Mouse (Mus musculus): ENCODE measurements around the gene Erv3.
A peak's percentile ranks its signal among the peaks of the same experiment; 100 is the strongest.
"Not testable (repeated sequence)": the region's sequence is repeated elsewhere in the genome, so short reads cannot be mapped to it uniquely, and the experiment has no call there.

The Erv3 gene

DNA sequence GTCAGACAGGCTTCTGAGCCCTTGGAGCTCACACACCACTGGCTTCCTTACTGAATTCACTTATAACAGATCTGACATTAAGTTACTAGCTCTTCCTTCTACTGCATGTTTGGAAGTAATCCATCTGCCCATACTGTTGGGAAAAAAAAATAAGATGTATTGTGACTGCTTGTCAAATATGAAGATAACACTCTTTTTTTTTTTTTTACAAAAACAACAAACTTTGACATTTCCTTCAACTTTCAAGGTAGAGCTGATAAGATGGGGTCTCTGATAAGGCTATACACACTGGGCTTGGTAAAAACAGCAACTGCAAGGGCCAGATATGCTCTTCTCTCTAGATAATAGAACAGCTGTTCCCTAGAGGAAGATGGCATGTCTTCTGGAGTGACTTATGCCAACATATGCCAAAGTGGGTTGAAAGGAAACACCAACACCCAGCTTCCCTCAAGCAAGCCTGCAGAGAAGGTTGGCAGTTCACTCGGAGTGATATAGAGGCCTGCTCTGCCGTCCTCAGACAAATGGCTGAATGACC is 4.8 kb upstream of the Erv3 start:
- no peak for DNase-seq (ENCODE audit: low spot score in 2 of 2)

DNA sequence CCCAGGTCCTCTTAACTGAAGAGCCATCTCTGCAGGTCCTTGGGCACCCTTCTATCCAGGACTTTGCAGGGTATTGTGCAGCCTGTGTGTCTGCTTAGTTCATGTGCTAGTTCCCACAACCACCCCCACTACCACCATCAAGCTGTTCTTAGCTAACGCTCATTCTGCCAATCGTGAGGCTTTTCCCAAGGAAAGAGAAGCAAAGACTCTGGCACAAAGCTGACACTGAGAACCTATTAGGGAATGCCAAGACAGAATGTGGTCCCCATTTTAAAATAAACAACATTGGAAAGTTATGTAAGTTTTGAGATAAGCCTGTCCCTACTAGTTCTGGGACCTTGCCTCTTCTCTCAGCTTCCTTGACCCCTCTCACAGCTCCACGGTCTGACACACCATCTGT is 3.9 kb upstream of the Erv3 start:
- DNase-seq (ENCODE audit: low spot score in 2 of 2) = no peak

DNA sequence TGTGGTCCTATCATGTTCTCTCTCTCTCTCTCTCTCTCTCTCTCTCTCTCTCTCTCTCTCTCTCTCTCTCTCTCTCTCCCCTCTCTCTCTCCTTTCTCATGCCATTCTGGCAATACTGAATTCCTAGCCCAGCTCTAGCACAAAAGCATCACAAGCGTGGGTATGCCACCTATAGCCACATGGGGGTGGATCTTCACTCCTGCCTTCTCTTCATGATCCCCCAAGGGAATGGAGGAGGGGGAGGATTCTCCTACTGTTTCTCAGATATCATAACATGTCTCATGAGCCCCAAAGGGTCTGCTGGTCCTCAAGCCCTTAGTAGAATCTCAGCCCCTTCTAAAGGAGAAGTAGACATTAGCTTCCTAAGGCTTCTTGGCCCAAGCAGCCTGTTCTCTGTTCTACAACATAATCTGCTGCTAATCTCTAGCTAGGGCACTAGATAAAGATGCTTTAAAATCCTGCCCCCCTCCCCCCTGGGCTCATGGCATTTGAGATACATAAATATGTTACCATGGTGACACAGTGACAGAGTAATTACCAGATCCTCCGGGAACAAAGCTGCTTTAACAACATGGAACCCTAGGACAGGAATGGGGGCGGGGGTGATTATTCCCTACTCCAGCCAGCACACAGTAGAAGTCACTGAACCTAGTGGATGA is 3.2 kb upstream of the Erv3 start:
- DNase-seq (ENCODE audit: low spot score in 2 of 2) = no peak

DNA sequence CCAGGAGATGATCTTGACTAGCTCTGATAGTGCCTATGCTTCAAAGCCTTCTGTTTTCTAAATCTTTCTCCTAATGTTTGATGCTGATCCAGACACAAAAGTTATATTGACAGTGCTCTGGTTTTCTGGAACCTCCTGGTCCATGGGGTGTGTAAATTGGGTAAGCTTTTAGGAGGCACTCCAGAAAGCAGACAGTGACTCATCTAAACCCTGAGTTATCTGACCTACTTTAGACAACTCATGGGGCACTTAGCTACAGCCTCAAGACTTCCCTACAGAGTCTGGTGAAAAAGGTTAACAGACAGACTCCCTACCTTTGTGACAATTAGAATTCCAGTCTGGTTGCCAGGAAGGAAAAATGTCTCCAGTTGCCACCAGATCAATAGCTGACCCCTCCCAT is 1.7 kb downstream of the Erv3 start:
- no peak for DNase-seq (ENCODE audit: low spot score in 2 of 2)

DNA sequence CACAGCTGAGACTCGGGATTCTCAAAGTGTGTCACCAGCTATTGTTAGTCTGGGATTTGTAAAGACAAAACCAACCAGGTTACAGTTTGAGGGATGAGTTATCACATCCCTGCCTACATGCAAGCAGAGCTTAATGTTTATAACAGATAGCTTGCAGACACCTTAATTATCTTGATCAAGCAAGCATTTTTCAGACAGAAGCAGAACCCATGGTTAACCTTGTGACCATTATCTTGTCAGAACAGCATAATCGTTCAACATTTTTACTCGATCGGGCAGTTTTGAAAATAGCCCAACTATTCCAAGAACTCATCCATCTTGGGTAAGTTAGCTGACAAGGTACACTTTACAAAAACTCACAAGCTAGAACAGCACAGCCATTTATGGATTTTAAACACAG is 5.8 kb downstream of the Erv3 start:
- no peak for DNase-seq (ENCODE audit: low spot score in 2 of 2)

DNA sequence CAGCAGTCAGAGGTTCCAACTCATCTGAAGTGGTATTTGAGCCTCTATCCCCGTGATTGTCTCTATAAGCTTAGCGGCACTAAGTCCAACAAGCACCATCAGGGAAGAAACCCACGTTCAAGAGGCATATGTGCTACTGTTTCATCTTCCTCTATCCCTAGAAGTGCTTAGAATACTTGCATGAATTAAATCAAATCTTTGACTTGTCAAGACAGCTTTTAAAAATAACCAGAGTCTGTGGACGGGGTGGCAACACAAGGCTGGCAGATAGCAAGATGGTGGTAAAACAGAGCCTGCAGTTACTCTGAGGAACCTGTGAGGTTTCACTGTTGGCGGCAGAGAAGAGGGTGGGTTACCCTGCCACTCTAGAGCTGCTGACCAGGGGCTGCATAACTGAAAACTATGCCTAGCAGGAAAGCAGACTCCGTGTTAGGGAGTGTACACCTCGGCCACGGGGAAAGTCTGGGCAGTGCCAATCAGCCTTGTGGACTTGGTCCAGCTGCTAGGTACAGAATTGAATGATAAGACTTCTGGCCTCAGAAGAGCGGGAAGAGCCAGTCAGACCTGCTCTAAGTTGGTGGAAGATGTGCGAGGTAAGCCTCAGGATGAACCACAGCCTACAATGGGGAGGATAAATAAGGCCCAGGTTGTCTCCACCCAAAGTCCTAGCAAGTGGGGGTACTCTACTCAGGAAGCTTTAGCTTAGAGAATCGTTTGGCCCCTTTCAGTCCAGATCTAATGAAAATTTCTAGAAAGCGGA is 8.0 kb downstream of the Erv3 start:
- peak in 1 of 2 experiments; percentile 40 for DNase-seq (ENCODE audit: low spot score in 2 of 2)

DNA sequence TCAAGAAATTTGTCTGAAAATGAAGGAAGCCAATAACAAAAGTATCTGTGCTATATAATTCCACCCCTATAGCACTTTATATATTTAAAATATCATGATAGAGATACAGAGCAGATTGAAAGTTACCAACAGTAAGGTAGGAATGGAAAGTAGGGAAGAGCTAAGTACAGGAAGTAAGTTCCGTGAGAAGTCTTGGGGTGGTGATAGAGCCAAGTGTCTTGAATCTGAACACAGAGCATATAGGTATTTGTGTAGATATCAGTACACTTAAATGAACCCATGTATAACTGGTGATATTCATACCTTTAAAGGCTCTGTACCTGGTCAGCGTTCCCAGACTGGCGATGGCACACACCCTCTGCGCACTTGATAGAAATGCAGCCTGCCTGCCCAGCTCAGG is 9.5 kb downstream of the Erv3 start:
- no peak for DNase-seq (ENCODE audit: low spot score in 2 of 2)

DNA sequence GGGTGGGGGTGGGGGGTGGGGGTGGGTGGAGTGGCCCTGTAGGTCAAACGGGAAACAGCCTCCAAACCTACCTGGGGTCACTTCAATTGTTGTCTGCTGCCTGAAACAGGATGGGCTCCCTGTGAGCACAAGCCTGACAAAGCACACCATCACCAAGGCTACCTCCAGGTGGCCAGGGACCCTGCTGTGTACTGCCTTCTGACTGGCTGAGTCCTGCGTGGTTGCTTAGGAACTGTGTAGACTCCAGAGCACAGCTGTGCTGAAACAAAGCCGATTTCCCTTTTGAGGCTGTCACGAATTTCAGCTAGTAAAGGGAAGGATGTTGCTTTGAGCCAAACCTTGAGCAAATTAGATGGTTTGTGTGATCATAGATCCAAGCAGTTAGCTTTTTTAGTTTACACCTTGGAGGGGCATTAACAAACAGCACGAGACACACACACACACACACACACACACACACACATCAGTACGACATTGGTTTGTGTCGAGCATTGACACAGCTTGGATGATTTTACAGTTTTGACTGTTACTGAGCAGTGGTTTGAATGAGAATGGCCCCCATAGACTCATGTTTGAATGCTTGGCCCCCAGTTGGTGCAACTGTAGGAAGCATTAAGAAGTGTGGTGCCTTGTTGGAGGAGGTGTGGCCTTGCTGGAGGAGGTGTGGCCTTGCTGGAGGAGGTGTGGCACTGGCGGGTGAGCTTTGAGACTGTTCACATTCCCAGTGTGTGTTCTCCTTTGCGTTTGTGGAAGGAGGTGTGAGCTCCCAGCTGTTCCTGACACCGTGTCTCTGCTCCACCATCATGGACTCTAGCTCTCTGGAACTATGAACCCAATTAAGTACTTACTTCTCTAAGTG is 11.8 kb downstream of the Erv3 start:
- peak in 1 of 2 experiments; percentile 37 for DNase-seq (ENCODE audit: low spot score in 2 of 2)

DNA sequence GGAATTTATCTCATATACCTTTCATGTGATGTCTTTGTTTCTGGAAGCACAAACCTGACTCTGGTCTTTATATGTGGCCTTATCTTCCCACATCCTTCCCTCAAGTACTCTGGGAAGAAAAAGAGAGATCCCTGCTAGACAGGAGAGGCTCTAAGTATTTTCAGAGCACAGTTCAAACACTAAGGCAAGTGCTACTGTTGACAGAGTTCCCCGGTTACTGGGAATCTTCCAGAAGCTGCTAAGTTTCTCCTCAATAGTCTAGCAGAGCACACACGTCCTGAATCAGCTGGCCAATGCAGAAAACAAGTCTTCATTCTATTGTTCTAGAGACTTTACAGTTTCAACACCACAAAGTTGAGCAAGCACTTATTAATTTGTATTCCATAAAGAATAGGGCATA is 12.7 kb downstream of the Erv3 start:
- DNase-seq (ENCODE audit: low spot score in 2 of 2) = no peak

DNA sequence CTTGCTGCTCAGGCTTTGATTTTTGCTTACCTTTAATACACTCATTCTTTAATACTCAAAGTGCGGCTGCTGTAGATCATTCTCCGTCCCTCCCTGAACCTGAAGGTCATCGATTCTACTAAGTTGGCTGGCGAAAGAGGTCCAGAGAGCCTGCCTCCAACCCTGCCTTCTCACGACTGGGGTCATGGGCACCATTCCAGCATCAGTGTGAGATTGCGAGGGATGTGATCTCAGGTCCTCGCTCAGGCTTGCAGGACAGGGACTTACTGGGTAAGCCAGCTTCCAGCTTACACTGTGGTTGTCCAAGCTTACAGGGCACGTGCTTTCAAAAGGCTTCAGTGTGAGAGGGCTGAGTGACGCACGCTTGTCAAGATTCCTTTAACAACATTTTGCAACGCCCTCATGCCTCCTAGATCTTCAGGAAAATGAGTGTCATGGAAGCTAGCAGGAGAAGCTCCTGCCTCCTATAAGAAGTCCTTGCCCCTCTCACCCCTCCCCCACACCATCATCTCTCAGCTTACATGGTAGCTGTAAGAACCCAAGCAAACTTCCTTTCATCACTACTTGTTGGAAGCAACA is 13.3 kb downstream of the Erv3 start:
- no peak for DNase-seq (ENCODE audit: low spot score in 2 of 2)

DNA sequence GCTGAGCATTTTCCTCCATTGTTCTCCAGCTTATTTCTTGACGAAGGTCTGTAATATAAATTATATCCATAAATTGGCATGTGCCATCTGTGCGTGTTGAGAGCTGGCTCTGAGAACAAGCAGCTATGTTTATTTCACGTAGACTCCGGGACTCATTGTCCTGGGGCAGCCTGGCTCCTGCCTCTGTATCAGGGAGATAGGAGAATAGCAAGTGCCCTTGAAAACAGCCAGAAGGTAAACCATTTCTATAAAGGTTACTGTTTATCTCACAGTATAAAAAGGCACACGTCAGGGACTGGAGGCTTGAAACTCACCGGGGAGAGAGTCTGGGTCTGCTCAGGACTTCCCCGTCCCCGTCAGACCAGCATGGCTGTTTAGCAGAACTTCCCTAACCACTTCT is 13.9 kb downstream of the Erv3 start:
- DNase-seq (ENCODE audit: low spot score in 2 of 2) = no peak

DNA sequence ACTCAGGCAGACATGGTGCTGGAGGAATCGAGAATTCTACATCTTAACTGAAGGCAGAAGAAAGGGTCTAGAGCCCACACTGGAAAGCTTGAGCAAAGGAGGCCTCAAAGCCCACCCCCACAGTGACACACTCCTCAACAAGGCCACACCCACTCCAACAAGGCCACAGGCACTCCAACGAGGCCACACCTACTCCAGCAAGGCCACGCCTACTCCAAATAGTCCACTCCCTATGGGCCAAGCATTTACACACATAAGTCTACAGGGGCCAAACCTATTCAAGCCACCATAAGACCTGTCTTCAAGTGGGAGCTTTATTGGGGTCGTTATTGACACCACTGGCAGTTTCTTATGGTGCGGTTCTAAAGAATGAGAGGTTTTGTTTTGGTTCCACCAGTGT is 17.0 kb downstream of the Erv3 start:
- no peak for DNase-seq (ENCODE audit: low spot score in 2 of 2)

DNA sequence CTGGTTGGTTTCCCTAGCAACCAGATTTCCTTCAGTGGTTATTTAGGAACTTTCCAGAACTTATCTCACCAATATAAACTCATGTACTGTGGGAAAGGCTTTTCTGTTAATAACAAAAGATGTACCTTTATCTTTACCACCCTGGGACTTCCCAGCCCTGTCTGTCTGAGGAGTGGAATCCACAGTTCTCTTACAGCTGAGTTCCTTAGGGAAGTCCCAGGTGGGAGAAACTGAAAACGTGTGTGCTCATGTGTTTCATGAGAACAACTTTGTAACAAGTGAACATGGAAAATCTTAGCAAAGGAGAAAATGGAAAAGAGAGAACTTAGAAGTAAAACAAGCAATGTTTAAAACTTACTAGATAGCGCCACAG is 18.2 kb downstream of the Erv3 start:
- no peak for DNase-seq (ENCODE audit: low spot score in 2 of 2)

DNA sequence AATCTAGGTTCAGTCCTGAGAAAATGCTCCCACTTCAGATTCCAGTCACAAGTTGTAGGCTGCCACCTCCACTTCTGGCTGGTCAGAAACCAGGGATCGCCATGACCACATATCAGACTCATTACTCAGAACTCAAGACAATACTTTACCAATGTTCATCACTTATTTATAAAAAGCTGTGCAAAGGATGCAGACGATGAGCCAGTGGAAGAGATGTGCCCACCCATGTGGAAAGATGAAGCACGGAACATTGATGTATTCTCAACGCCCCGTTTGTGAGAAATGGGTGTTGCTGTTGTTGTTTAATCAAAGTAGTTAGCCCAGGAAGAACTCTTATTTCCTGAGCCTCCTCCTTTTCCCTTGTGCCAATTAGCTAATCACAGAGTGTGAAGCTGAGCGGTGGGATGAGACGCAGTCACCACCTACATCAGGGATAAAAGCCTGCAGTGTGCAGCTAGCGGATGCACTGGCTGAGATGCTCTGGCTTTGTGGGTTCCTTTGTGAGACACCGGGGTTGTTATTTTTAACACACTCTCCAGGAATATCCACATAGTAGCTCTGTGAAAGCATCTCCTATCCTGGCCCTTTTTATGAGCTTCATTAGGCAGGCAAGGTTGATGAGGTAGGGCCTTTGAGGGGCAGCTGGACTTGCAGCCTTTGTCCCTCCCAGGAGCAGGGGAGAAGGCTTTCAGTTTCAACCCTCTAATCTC is 18.8 kb downstream of the Erv3 start:
- DNase-seq (ENCODE audit: low spot score in 2 of 2) = no peak

DNA sequence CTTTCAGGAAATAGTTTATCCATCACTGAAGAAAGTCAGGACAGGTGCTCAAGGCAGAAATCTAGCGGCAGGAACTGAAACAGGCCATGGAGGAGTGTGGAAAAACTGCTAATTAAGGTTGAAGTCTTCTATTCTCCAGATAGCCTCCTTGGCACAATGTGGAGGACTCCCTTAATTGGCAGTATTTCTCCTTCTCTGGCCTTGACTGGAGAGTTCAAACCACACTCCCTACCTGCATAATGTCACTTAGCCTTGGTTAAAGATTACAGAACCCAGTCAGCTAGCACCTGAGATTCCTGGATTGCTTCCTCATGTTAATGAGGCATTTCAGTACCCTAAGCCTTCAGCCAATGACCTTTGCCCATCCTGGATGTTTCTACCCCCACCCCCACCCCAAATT is 25.3 kb downstream of the Erv3 start:
- no peak for DNase-seq (ENCODE audit: low spot score in 2 of 2)

DNA sequence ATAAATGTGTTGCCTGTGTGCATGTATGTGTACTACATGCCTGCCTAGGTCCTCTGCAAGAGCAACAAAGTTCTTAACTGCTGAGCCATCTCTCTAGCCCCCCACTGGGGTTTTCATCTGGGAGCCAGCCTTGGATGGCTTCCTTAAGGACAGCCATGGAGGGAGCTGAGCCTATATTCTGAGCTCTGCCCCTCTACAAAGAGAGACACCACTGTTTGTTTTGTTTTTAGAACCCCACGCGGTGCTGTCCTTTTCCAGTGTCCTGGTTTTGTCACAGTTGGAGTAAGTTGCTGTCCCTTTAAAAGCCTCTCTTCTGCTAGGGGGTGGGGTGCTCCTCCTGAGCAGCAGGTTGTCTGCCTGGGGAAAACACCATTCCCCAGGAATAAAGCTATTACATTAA is 27.7 kb downstream of the Erv3 start:
- DNase-seq (ENCODE audit: low spot score in 2 of 2) = no peak

DNA sequence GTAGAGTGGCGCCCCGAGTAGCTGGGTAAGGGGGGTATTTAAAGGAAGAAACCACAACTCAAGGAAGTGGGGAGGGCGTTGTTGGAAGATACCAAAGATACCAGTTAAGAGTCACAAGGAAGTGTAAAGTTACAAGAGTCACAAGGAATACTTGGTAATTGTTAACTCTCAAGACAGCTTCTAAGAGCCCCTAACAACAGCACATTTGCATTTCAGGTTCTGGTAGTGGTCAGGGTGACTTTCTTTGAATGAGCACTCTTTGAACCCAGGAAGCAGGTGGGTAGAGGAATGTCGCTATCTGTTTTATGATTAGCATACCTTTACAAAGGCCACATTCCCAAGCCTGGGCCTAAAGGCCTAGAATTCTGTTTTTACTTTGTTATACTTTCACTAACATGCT is 28.6 kb downstream of the Erv3 start:
- DNase-seq (ENCODE audit: low spot score in 2 of 2) = not testable (repeated sequence)

DNA sequence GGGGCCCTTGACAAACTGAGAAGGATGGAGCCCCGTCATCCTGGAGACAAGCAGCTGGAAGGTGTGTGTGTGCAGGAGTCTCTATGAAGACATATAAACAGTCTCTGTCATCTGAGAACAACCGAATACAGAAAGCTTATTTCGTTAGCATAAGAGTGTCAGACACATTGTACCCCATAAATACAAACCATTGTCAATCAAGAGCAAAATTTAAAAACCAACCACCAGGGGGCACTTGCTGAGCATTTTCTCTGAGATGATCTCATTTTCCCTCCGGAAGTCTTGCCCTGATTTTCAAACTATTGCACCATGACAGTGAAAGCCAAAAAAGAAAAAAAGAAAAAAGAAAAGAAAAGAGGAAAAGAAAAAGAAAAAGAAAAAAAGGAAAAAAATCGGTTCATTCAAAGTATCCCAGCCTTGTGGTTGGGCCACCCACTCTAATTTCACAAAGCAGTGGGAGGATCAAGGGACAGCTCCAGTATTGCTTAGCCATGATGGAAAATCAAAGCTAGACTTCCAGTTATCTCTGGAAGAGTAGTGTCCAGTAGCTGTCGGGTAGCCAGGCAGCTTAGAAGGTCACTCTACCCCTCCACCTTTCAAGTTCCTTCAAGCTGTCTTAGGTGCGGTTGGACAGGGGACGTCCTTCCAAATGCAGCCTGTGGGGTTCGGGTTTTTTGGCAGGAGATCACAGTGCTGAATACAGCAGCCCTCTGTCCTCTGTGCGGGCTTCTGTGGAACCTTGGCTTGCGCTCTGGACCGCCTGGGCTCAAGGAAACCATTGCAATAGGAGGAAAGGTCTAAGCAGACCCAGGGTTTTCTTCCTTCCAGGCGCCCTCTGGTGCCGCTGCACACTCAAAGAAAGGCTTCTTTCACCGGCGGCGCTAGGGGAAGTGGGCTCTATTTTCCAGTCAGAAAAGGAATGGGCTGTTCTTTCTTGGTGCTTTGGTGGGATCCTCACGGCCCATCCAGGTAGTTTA is 31.3 kb downstream of the Erv3 start:
- peak in 1 of 2 experiments; percentile 63 for DNase-seq (ENCODE audit: low spot score in 2 of 2)

DNA sequence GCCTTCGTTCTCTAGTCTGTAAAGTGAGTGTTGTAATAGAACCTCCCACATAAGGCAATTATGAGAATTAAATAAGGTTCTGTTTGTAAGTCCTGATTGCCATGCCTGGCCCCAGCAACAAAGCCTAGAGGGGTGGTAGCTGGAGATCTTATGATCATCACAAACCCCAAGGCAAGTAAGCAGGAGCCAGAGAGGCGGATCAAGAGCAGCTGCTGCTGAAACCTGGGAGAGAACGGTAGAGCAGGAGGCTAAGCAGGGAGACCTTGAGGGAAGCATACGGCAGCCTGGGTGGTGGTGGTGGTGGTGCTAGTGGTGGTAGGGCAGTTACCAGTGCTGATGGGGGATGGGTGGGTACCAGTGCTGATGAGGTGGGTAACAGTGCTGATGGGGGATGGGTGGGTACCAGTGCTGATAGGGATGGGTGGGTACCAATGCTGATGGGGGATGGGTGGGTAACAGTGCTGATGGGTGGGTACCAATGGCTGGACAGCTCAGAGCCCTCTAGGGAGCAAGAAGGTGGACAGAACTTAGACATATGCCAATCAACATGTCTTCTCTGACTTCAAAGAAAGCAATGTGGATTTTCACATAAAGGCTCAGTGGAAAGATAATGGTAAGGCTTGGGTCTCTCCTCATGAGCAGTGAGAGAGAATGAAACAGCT is 32.4 kb downstream of the Erv3 start:
- peak; percentile 19 to 51 for DNase-seq (ENCODE audit: low spot score in 2 of 2)

DNA sequence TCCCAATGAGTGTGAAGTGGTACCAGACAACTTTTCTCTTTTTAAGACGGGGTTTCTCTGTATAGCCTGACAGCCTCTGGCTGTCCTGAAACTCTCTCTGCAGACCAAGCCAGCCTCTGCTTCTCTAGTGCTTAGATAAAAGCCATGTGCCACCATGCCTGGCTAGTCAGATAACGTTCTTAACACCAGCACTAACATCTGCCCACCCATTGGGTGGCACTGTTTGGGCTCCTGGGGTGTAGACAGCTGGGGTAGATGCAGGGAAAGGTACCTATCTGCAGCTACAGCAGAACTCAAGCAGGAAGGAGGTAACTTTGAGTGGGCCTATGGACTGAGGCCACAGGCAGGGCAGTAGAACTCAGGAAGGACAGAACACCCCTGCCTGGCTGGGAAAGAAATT is 34.0 kb downstream of the Erv3 start:
- peak in 1 of 2 experiments; percentile 77 for DNase-seq (ENCODE audit: low spot score in 2 of 2)
